34 mouse cellular contexts compared by ENCODE assay signal in the genomic region with DNA sequence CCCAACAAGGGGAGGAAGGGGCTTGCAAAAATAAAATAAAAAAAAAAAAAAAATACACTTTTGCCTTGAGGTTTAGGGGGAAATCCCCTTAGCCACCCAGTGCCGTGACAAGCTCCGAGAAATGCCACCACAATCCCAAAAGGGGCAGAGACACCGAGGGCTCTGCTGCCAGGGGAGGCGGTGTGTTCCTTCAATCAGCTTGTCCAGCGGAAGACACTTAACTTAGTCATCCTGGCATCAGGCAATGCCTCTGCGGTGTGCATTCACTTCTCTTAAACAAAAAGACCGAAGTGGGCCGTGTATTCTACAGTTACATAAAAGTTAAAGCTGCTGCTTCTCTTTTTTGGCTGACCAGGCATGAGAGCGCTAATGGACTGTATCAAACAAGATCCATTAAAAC. TPM values are rescaled to one million over a fixed set of nuclear protein-coding genes. Genes with fewer than 3 reads are reported as not detected.
DNase-seq lines count a peak whose midpoint lies in the region; ATAC-seq lines count a peak whose summit lies in the region.
"Had no signal": no experiment of that assay in that cellular context is flagged by ENCODE, and none has a peak within 500 bp of the region (broad histone marks: within the 10 kb centered on the region; RNA-seq: fewer than 3 reads in every experiment).

No protein-coding gene starts in this region.

- no peaks in the 10 kb centered on the region for H3K4me1 ChIP-seq in hindbrain, embryonic 12.5 days
- H3K4me1 ChIP-seq: heart, embryonic 15.5 days; hindbrain, embryonic 15.5 days; limb, embryonic 12.5 days; lung, embryonic 15.5 days; midbrain, embryonic 12.5 days had no signal

- H3K9me3 ChIP-seq in hindbrain, embryonic 12.5 days (replicated peaks) = peaks cover 22% of the 10 kb centered on the region
- H3K9me3 ChIP-seq: heart, embryonic 10.5 days; hindbrain, embryonic 15.5 days had no signal

- H3K9ac ChIP-seq in hindbrain, embryonic 12.5 days = no peak overlapping the region
- H3K9ac ChIP-seq: heart, embryonic 15.5 days; hindbrain, embryonic 15.5 days; limb, embryonic 12.5 days; lung, embryonic 15.5 days; midbrain, embryonic 12.5 days had no signal

- no peaks in the 10 kb centered on the region for H3K27me3 ChIP-seq in hindbrain, embryonic 12.5 days
- H3K27me3 ChIP-seq: heart, embryonic 15.5 days; hindbrain, embryonic 15.5 days; limb, embryonic 12.5 days; lung, embryonic 15.5 days; midbrain, embryonic 12.5 days had no signal

- intact Hi-C loops in gastrocnemius, postnatal 36 days (cut with DNase I) = no loop called here
- intact Hi-C loops in gastrocnemius, postnatal 14 days (cut with DNase I; ENCODE audit: low total_unique reads) = no loop called here

- peak; percentile 64 for DNase-seq in CD4-positive helper T cell, adult 2 months (ENCODE audit: low read depth, low spot score)
- peak; percentile 22 for DNase-seq in T-cell, adult 2 months (ENCODE audit: low spot score)
- DNase-seq in naive thymus-derived CD4-positive, alpha-beta T cell, adult 2 months (ENCODE audit: low read depth) = peak; percentile 51
- no peak for DNase-seq in gastrocnemius, postnatal 36 days
- DNase-seq in gastrocnemius, postnatal 14 days = no peak
- DNase-seq: adrenal gland, adult 8-10 months; B cell, adult 2 months; cerebellum, adult 9-10 months; gastrocnemius, adult 2 months; heart, adult 11 months; kidney, postnatal 25 days had no signal

- no peak overlapping the region for H3K27ac ChIP-seq in hindbrain, embryonic 12.5 days
- H3K27ac ChIP-seq: gastrocnemius, adult 2 months; heart, embryonic 10.5 days; heart, embryonic 15.5 days; hindbrain, embryonic 15.5 days; left cerebral cortex, adult 2 months; limb, embryonic 12.5 days; lung, embryonic 15.5 days; midbrain, embryonic 12.5 days had no signal

- peak; percentile 76 to 88 for ATAC-seq in hematopoietic stem cell, adult 5-6 weeks (replicated peaks in 1 of 2; ENCODE audit: insufficient read depth in 1 of 2, low FRiP score in 2 of 2, low TSS enrichment in 1 of 2, low read depth in 1 of 2, poor library complexity in 2 of 2, severe bottlenecking in 2 of 2)
- ATAC-seq in hindbrain, embryonic 12.5 days (ENCODE audit: low FRiP score) = no peak
- ATAC-seq: forebrain, embryonic 16.5 days; intestine, embryonic 16.5 days had no signal

- H3K4me3 ChIP-seq in hindbrain, embryonic 12.5 days = no peak overlapping the region
- H3K4me3 ChIP-seq: erythroblast, embryonic 14.5 days; gastrocnemius, adult 2 months; heart, embryonic 10.5 days; heart, embryonic 15.5 days; hindbrain, embryonic 15.5 days; left cerebral cortex, adult 2 months; limb, embryonic 12.5 days; lung, embryonic 15.5 days; megakaryocyte, embryonic 14.5 days; midbrain, embryonic 12.5 days had no signal

- 91% methylated on average over 9 of the region's 9 CpGs for WGBS in hindbrain, embryonic 12.5 days

- H3K4me2 ChIP-seq in hindbrain, embryonic 12.5 days (replicated peaks) = no peak overlapping the region
- H3K4me2 ChIP-seq: heart, embryonic 15.5 days; hindbrain, embryonic 15.5 days; limb, embryonic 12.5 days; liver, embryonic 11.5 days; lung, embryonic 15.5 days; midbrain, embryonic 12.5 days had no signal

- H3K36me3 ChIP-seq in hindbrain, embryonic 12.5 days = peaks cover 21% of the 10 kb centered on the region
- H3K36me3 ChIP-seq: heart, embryonic 15.5 days had no signal

RNA-seq across cellular contexts. Expression of a gene that starts 2.7 kb away (rescaled TPM):
- not detected in 2 replicates for total RNA-seq in hematopoietic stem cell, adult 5-6 weeks (2017)
- polyA plus RNA-seq in hindbrain, embryonic 12.5 days (2016; fragmentation: Nextera tagmentation; extraction: Ambion mirVana) = not detected in 2 replicates
- not detected for total RNA-seq in gastrocnemius, postnatal 36 days (2021)
- total RNA-seq in gastrocnemius, postnatal 14 days (2021) = not detected
- total RNA-seq: adrenal gland, adult 8-10 months; adrenal gland, postnatal 4 days; gastrocnemius, adult 2 months; heart, postnatal 25 days; layer of hippocampus, adult 18-20 months; layer of hippocampus, postnatal 10 days; left cerebral cortex, adult 2 months; left cerebral cortex, postnatal 25 days had no signal
- polyA plus RNA-seq: erythroblast, embryonic 14.5 days; forebrain, embryonic 11.5 days; forebrain, embryonic 16.5 days; heart, embryonic 10.5 days; heart, embryonic 15.5 days; hindbrain, embryonic 15.5 days; limb, embryonic 12.5 days; liver, embryonic 11.5 days; liver, embryonic 16.5 days; midbrain, embryonic 12.5 days; neural tube, embryonic 14.5 days had no signal

RNA-seq across cellular contexts. Expression of a gene that starts 8.1 kb away (rescaled TPM):
- not detected in 2 replicates for total RNA-seq in hematopoietic stem cell, adult 5-6 weeks (2017)
- polyA plus RNA-seq in hindbrain, embryonic 12.5 days (2016; fragmentation: Nextera tagmentation; extraction: Ambion mirVana) = 0.31 and 0.46 TPM in 2 replicates
- not detected for total RNA-seq in gastrocnemius, postnatal 36 days (2021)
- not detected for total RNA-seq in gastrocnemius, postnatal 14 days (2021)
- total RNA-seq: adrenal gland, postnatal 4 days; gastrocnemius, adult 2 months; heart, postnatal 25 days; layer of hippocampus, adult 18-20 months; layer of hippocampus, postnatal 10 days; left cerebral cortex, adult 2 months; left cerebral cortex, postnatal 25 days had no signal
- polyA plus RNA-seq: erythroblast, embryonic 14.5 days; forebrain, embryonic 11.5 days; forebrain, embryonic 16.5 days; hindbrain, embryonic 15.5 days; liver, embryonic 11.5 days; liver, embryonic 16.5 days; lung, embryonic 15.5 days; neural tube, embryonic 14.5 days; thymus, postnatal 0 days had no signal

RNA-seq across cellular contexts. Expression of a gene that starts 56.7 kb away (rescaled TPM):
- not detected in 2 replicates for total RNA-seq in hematopoietic stem cell, adult 5-6 weeks (2017)
- polyA plus RNA-seq in hindbrain, embryonic 12.5 days (2016; fragmentation: Nextera tagmentation; extraction: Ambion mirVana) = 1.2 and 1.3 TPM in 2 replicates
- not detected for total RNA-seq in gastrocnemius, postnatal 36 days (2021)
- not detected for total RNA-seq in gastrocnemius, postnatal 14 days (2021)
- total RNA-seq: gastrocnemius, adult 2 months; heart, postnatal 25 days had no signal
- polyA plus RNA-seq: erythroblast, embryonic 14.5 days had no signal

Comparison
In these comparisons a context has a peak if more than half of its experiments do, and no peak if none do; other contexts are left out.
1. DNase-seq: peak in CD4-positive helper T cell, adult 2 months (single experiment), T-cell, adult 2 months (single experiment) and naive thymus-derived CD4-positive, alpha-beta T cell, adult 2 months (single experiment); none in gastrocnemius, postnatal 36 days (0 of 2) and gastrocnemius, postnatal 14 days (single experiment).